Mouse (Mus musculus) urinary bladder, adult 2 months (tissue): ENCODE data around the gene Zfr. TPM values are rescaled to one million over a fixed set of nuclear protein-coding genes. Genes with fewer than 3 reads are reported as not detected.
"Not testable (repeated sequence)": the region's sequence is repeated elsewhere in the genome, so short reads cannot be mapped to it uniquely, and the experiment has no call there.

ENCODE experiments used
- DNase-seq: peaks from one replicate; pipeline ENCODE4 v3.0.0; 2022; ENCODE audit warnings: low spot score
- polyA plus RNA-seq: library from polyadenylated mRNA; depleted of rRNA; stranded (reverse); fragments of >200 nt; gene quantifications from 2 replicates; pipeline ENCODE4 v1.2.3, GENCODE M21; 2012

Gene Zfr
- polyA plus RNA-seq, 1 experiment, result 50.2 TPM

GRCm38 (mm10) chr15:12194817-12195735, 77.4 kb downstream of the Zfr start:
- no peak for DNase-seq

GRCm38 (mm10) chr15:12195966-12196365, 78.3 kb downstream of the Zfr start:
- no peak for DNase-seq

- DNase-seq, result no peak
Measured at GRCm38 (mm10) chr15:12196410-12197191, 79.0 kb downstream of the Zfr start.

GRCm38 (mm10) chr15:12197361-12197760, 79.7 kb downstream of the Zfr start:
- no peak for DNase-seq

- no peak for DNase-seq
Measured at GRCm38 (mm10) chr15:12200021-12200420, 82.4 kb downstream of the Zfr start.

- no peak for DNase-seq
Measured at GRCm38 (mm10) chr15:12201856-12202255, 84.2 kb downstream of the Zfr start.

- no peak for DNase-seq
Measured at GRCm38 (mm10) chr15:12202456-12202855, 84.8 kb downstream of the Zfr start.

GRCm38 (mm10) chr15:12203008-12203407, 85.4 kb downstream of the Zfr start:
- DNase-seq, result not testable (repeated sequence)

- no peak for DNase-seq
Measured at GRCm38 (mm10) chr15:12203512-12204318, 86.1 kb downstream of the Zfr start.

GRCm38 (mm10) chr15:12204319-12205159, 86.9 kb downstream of the Zfr start, which contains the start of gene Mtmr12:
Gene Mtmr12 (plus strand): TSS chr15:12205028.
- DNase-seq, result peak; percentile 99

- no peak for DNase-seq
Measured at GRCm38 (mm10) chr15:12205160-12205901, 87.7 kb downstream of the Zfr start.

- DNase-seq, result no peak
Measured at GRCm38 (mm10) chr15:12205902-12206645, 88.4 kb downstream of the Zfr start.

- no peak for DNase-seq
Measured at GRCm38 (mm10) chr15:12206646-12207222, 89.1 kb downstream of the Zfr start.

GRCm38 (mm10) chr15:12207556-12208090, 90.0 kb downstream of the Zfr start:
- no peak for DNase-seq

GRCm38 (mm10) chr15:12211577-12211976, 93.9 kb downstream of the Zfr start:
- DNase-seq, result no peak

- no peak for DNase-seq
Measured at GRCm38 (mm10) chr15:12212266-12212665, 94.6 kb downstream of the Zfr start.

GRCm38 (mm10) chr15:12214531-12215414, 97.1 kb downstream of the Zfr start:
- no peak for DNase-seq

- no peak for DNase-seq
Measured at GRCm38 (mm10) chr15:12215415-12215718, 97.7 kb downstream of the Zfr start.
